Mouse (Mus musculus): ENCODE measurements at regions not wholly inside any gene's neighbourhood (a gene's known extent, or its start where the extent isn't known, plus 50 kb on each side); places are given as distances from the start of the nearest gene placed in this dataset.

GRCm38 (mm10) chr1:168552394-168552793, 120.3 kb upstream of the Pbx1 start:
- TF ChIP-seq CTCF (IDR thresholded peaks at IDR 0.05; ENCODE audit: borderline replicate concordance, extremely low read depth, insufficient read depth, insufficient read length) (no peak), POLR2A (IDR thresholded peaks at IDR 0.05; ENCODE audit: borderline replicate concordance, extremely low read depth, insufficient read depth, insufficient read length, poor library complexity, severe bottlenecking) (no peak)
